In genomic region chr1:119293839-119294238, GRCm38 (mm10) we compare ENCODE assay signal across 13 mouse cellular contexts.
DNase-seq lines count a peak whose midpoint lies in the region; ATAC-seq and TF ChIP-seq lines count a peak whose summit lies in the region.
"Had no signal": no experiment of that assay in that cellular context is flagged by ENCODE, and none has a peak within 500 bp of the region (broad histone marks: within the 10 kb centered on the region; RNA-seq: fewer than 3 reads in every experiment).

No protein-coding gene starts in this region.

- no peaks in the 10 kb centered on the region for H3K9me3 ChIP-seq in lung, postnatal 0 days (ENCODE audit: low read length)
- no peaks in the 10 kb centered on the region for H3K9me3 ChIP-seq in midbrain, embryonic 15.5 days
- H3K9me3 ChIP-seq: midbrain, embryonic 12.5 days; neural tube, embryonic 12.5 days had no signal

- TF ChIP-seq EP300 in lung, postnatal 0 days (IDR thresholded peaks at IDR 0.05), result 0 out of 2 replicates have a peak, but pooled peaks have one; percentile 14

- no peak overlapping the region for H3K9ac ChIP-seq in lung, postnatal 0 days (replicated peaks; ENCODE audit: low read depth)
- H3K9ac ChIP-seq in midbrain, embryonic 15.5 days, result no peak overlapping the region
- H3K9ac ChIP-seq: lung, embryonic 14.5 days; midbrain, embryonic 12.5 days; neural tube, embryonic 12.5 days had no signal

- H3K4me3 ChIP-seq in kidney, adult 2 months (ENCODE audit: insufficient read depth, low read depth, low read length), result no peak overlapping the region
- no peak overlapping the region for H3K4me3 ChIP-seq in lung, postnatal 0 days (ENCODE audit: low read depth, low read length)
- H3K4me3 ChIP-seq in midbrain, embryonic 15.5 days, result no peak overlapping the region
- H3K4me3 ChIP-seq: midbrain, embryonic 12.5 days; neural tube, embryonic 12.5 days had no signal

- ATAC-seq in lung, postnatal 0 days, result peak; percentile 72
- no peak for ATAC-seq in midbrain, embryonic 15.5 days (replicated peaks)
- ATAC-seq: hindbrain, embryonic 16.5 days had no signal

- peak; percentile 47 for DNase-seq in adrenal gland, adult 8-10 months
- DNase-seq in adrenal gland, postnatal 25 days, result no peak
- peak; percentile 69 for DNase-seq in kidney, adult 2 months
- peak; percentile 43 for DNase-seq in liver
- peak; percentile 84 for DNase-seq in lung, postnatal 0 days (ENCODE audit: low spot score)
- no peak for DNase-seq in heart, adult 18-20 months
- DNase-seq in spleen, postnatal 14 days (ENCODE audit: low spot score in 2 of 2), result no peak
- DNase-seq: cerebellum, postnatal 36 days; lung, embryonic 14.5 days had no signal

- no peaks in the 10 kb centered on the region for H3K4me1 ChIP-seq in kidney, adult 2 months (ENCODE audit: control insufficient read depth, insufficient read depth, low read length)
- H3K4me1 ChIP-seq in lung, postnatal 0 days (ENCODE audit: insufficient read depth, low read depth, low read length), result no peaks in the 10 kb centered on the region
- no peaks in the 10 kb centered on the region for H3K4me1 ChIP-seq in midbrain, embryonic 15.5 days
- H3K4me1 ChIP-seq: midbrain, embryonic 12.5 days; neural tube, embryonic 12.5 days had no signal

- TF ChIP-seq CTCF in kidney, adult 2 months (conservative IDR thresholded peaks at IDR 0.05; ENCODE audit: insufficient read depth, insufficient read length, low read depth, low read length), result no peak
- no peak for TF ChIP-seq CTCF in lung, postnatal 0 days (IDR thresholded peaks at IDR 0.05)

- WGBS in kidney, adult 2 months, result 64% methylated on average over 9 of the region's 9 CpGs
- WGBS in lung, postnatal 0 days, result 64% methylated on average over 9 of the region's 9 CpGs
- WGBS in midbrain, embryonic 15.5 days, result 89% methylated on average over 9 of the region's 9 CpGs

- H3K36me3 ChIP-seq in kidney, adult 2 months (ENCODE audit: control insufficient read depth, insufficient read depth, low read length), result no peaks in the 10 kb centered on the region
- H3K36me3 ChIP-seq in lung, postnatal 0 days (ENCODE audit: insufficient read depth, low read length), result no peaks in the 10 kb centered on the region
- no peaks in the 10 kb centered on the region for H3K36me3 ChIP-seq in midbrain, embryonic 15.5 days (replicated peaks)
- H3K36me3 ChIP-seq: midbrain, embryonic 12.5 days; neural tube, embryonic 12.5 days had no signal

- H3K27ac ChIP-seq in kidney, adult 2 months (ENCODE audit: insufficient read depth, low read depth, low read length), result no peak overlapping the region
- H3K27ac ChIP-seq in lung, postnatal 0 days (ENCODE audit: low read length), result peak overlapping the region; percentile 62; the same call in 1 of the 2 replicates
- H3K27ac ChIP-seq in midbrain, embryonic 15.5 days, result no peak overlapping the region
- H3K27ac ChIP-seq: midbrain, embryonic 12.5 days; neural tube, embryonic 12.5 days had no signal

- TF ChIP-seq POLR2A in kidney, adult 2 months (IDR thresholded peaks at IDR 0.05; ENCODE audit: low read depth, low read length), result no peak

- H3K4me2 ChIP-seq in lung, postnatal 0 days (replicated peaks; ENCODE audit: low read depth, low read length), result no peak overlapping the region
- no peak overlapping the region for H3K4me2 ChIP-seq in midbrain, embryonic 15.5 days
- H3K4me2 ChIP-seq: lung, embryonic 14.5 days; midbrain, embryonic 12.5 days; neural tube, embryonic 12.5 days had no signal

- H3K27me3 ChIP-seq in kidney, adult 2 months (replicated peaks; ENCODE audit: control insufficient read depth, insufficient read depth, low read length), result no peaks in the 10 kb centered on the region
- H3K27me3 ChIP-seq in lung, postnatal 0 days (replicated peaks; ENCODE audit: insufficient read depth, low read length), result no peaks in the 10 kb centered on the region
- H3K27me3 ChIP-seq in midbrain, embryonic 15.5 days (replicated peaks), result no peaks in the 10 kb centered on the region
- H3K27me3 ChIP-seq: neural tube, embryonic 12.5 days had no signal

Comparison
In these comparisons a context has a peak if more than half of its experiments do, and no peak if none do; other contexts are left out.
1. DNase-seq: peak in adrenal gland, adult 8-10 months (single experiment), kidney, adult 2 months (single experiment), liver (single experiment) and lung, postnatal 0 days (single experiment); none in adrenal gland, postnatal 25 days (single experiment), heart, adult 18-20 months (0 of 2) and spleen, postnatal 14 days (0 of 2).